Mouse (Mus musculus) kidney, adult 2 months (tissue): ENCODE measurements at regions not wholly inside any gene's neighbourhood (a gene's known extent, or its start where the extent isn't known, plus 50 kb on each side); places are given as distances from the start of the nearest gene placed in this dataset.

Source experiments
- CTCF ChIP-seq: fragments of 200-500 bp; conservative IDR thresholded peaks from 2 replicates; pipeline ENCODE4 v1.5.1; 2011; ENCODE audit warnings: low read depth, mild to moderate bottlenecking, control low read depth, low read length, moderate library complexity, mixed read lengths; ENCODE audit not compliant: insufficient read depth, insufficient read length
- POLR2A ChIP-seq: fragments of 200-500 bp; IDR thresholded peaks from one replicate; pipeline ENCODE4 v1.6.1; 2011; ENCODE audit warnings: low read depth, low read length, control low read depth

DNA sequence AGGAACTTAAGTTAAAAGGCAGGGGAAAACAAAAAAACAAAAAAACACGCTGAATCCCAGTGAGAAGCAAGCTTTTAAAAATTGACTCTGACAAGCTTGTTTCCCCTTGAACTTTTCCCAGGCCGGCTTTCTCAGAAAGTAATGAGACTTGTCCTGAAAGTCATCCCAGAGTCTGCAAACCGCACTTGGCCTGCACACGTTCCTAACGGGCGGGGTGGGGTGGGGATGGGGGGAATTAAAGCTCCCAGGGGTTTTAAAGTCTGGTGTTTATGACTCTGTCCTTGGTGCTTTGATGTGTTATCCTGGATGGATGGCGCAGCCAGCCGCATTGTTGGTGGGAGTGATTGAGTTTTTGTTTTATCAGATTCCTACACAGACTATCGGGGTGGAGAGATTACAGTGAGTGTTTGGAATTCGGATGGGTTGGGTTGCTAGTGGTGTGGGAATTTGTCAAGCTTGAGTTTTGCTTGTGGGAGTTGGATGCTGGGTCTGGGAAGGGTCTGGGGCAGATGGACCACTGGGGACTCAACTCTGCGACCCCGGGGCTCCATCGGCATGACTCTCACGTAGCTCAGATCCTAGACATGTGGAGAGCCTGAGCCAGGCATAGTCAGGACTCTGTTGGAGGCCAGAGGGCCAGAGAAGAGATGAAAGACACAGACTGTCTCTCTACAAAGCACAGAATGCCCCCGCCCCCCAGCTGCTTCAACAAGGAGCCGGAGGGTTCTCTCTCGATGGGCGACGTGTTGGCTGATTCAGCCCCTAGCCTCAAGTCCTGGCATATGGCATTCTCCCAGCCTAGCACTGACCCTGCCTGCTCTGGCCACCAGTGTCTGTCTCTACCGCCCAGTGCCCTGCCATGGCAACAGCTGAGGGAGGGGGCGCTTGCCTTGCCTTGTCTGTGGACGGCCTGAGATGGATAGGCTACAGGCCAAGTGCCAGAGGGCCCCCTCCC, 75.5 kb downstream of the E030025P04Rik start:
- TF ChIP-seq CTCF (no peak), POLR2A (no peak)
